Mouse (Mus musculus) frontal cortex, postnatal 10 days (tissue): Measurements from ENCODE around the gene Appl1.
"Not testable (repeated sequence)": the region's sequence is repeated elsewhere in the genome, so short reads cannot be mapped to it uniquely, and the experiment has no call there.

Experiments used
- DNase-seq, 2 experiments: peaks; one replicate each; pipeline ENCODE4 v3.0.0; 2022; ENCODE audit warnings: low spot score in 2 of 2, mixed read lengths in 1 of 2

The Appl1 gene

DNA sequence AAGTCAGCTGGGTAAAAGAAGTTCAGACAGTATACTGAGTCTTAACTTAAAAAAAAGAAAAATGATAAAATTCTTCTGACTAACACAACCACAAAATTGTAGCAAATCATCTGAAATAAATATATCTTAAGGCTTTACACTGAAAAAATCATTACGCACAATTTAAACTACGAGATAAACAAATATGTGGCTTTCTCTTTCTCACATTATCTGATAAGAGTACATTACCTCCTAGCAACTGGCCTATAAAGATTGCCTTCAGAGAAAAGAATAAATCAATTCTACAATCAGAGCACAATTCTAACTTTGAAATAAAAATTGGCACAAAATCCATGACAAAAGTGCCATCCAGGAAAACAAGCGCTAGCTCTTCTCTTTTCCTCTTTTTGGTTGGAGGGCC, 1.9 kb downstream of the Appl1 start:
- DNase-seq = no peak

DNA sequence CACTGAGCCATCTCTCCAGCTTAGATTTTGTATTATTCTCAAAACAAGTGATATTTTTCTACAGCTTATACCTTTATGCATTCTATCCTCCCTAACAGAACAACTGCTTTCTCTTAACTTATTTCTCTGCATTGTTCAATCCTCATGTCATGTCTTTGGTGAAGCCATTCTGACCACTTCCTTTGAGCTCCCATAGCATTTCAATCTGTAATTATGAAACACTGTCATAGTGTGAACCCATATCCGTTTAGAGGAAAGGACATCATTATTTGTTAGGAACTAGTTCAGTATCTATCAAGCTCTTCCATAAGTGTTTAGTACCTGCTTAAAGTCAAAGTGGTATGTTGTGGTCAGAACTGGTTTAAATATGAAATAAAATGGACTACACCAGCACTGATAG, 10.5 kb downstream of the Appl1 start:
- DNase-seq = no peak

GRCm38 (mm10) chr14:26956139-26956538, 14.9 kb downstream of the Appl1 start:
- DNase-seq = not testable (repeated sequence)

GRCm38 (mm10) chr14:26935558-26935957, 35.5 kb downstream of the Appl1 start:
- DNase-seq = no peak

GRCm38 (mm10) chr14:26934891-26935290, 36.1 kb downstream of the Appl1 start:
- no peak for DNase-seq

GRCm38 (mm10) chr14:26923702-26924421, 47.2 kb downstream of the Appl1 start:
- no peak for DNase-seq

- DNase-seq = no peak
Measured at GRCm38 (mm10) chr14:26919310-26919709, 51.7 kb downstream of the Appl1 start.

- no peak for DNase-seq
Measured at GRCm38 (mm10) chr14:26913681-26914268, 57.3 kb downstream of the Appl1 start.

DNA sequence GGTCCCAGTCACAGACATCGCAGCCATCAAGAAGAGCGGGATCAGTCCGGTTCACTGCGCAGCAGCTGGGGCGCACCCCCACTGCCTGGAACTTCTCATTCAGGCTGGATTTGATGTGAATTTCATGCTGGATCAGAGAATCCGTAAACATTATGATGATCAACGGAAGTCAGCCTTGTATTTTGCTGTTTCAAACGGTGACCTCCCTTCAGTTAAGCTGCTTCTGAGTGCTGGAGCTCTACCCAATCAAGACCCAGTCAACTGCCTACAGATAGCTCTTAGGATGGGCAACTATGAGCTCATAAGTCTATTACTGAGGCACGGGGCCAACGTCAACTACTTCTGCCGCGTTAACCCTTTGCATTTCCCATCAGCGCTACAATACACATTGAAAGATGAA, 59.2 kb downstream of the Appl1 start:
- DNase-seq = no peak

DNA sequence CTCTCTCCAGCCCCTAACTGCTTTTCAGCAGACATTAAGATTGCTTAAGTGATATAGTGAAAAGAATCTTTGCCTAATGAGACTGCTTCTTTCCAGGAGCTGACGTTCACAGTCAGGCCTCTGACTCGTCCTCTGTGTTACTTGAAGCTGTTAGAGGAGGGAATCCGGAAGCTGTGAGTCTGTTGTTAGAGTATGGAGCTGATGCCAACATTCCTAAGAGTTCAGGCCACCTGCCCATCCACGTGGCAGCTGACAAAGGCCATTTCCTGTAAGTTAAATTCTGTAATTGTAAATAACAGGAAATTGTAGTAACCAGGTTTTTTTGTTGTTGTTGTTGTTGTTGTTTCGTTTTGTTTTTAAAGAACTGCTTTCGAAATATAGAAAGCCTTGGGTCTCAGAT, 59.8 kb downstream of the Appl1 start:
- no peak for DNase-seq

GRCm38 (mm10) chr14:26910461-26910860, 60.6 kb downstream of the Appl1 start:
- DNase-seq = not testable (repeated sequence)

- DNase-seq = no peak
Measured at GRCm38 (mm10) chr14:26907401-26907800, 63.6 kb downstream of the Appl1 start.

GRCm38 (mm10) chr14:26900893-26901292, 70.1 kb downstream of the Appl1 start:
- DNase-seq = no peak

- no peak for DNase-seq
Measured at GRCm38 (mm10) chr14:26899490-26899889, 71.5 kb downstream of the Appl1 start.

- no peak for DNase-seq
Measured at GRCm38 (mm10) chr14:26894392-26894791, 76.6 kb downstream of the Appl1 start, which contains the start of gene Asb14. Gene Asb14 (plus strand): TSS chr14:26894557.

GRCm38 (mm10) chr14:26890777-26891176, 80.3 kb downstream of the Appl1 start:
- no peak for DNase-seq

DNA sequence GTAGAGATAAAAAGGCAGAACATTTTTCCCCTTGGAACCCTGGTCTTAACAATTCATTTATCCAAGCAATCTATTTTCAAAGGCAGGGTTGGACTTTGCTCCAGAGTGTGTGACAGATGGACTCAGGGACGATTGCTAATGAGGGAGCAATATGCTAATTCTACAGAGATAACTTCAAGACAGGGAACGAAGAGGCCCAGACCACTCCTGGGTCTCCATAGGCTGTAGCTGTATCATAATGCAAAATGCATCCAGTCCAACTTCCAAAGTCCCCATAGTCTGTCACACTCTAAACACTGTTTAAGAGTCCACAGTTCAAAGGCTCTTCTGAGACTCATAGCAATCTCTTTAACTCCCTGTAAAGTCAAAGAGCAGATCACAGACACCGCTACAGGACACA, 83.8 kb downstream of the Appl1 start:
- no peak for DNase-seq

GRCm38 (mm10) chr14:26881700-26882099, 89.3 kb downstream of the Appl1 start:
- DNase-seq = no peak

- no peak for DNase-seq
Measured at GRCm38 (mm10) chr14:26879976-26880375, 91.1 kb downstream of the Appl1 start.

DNA sequence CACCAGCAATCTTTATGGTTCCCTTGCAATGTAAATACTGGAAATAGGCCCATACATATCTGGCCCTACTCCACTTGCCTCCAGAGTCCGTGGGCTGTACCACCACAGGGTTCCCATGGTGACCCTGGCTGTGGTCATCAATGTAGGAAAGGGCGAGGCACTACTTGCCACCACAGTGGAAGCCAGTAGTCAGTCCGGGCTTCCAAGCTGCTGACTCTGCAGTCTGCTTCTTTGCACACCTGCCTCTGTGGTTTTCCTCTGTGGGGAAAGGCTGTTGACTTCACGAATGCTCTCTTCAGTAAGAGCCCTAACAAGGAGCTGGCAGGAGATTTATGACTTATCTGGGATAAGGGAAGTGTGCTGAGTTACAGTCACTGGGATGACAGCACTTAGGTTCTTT, 92.3 kb downstream of the Appl1 start:
- no peak for DNase-seq
